Mouse (Mus musculus): ENCODE measurements around the gene Rhod.

DNA sequence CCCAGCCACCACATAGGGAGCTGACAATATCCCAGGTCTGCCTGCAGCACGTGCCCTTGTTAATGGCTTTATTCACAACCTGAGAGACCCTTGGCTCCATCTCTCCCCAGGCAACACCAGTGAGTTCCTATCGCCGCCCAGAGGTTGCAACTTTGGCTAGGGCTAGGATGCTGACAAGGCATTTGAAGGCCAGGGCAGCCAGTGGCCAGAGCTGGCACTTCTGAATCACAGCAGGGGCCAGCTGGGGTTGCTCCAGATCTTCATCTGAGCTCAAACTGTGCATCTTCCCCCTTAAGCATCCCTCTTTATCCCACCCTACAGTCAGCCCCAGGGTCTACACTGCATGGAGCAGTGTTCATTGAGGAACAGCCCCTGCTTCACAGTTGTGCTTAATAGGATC, 35.5 kb upstream of the Rhod start:
- TF ChIP-seq EP300 (IDR thresholded peaks at IDR 0.05; ENCODE audit: low read depth) (no peak), CTCF (IDR thresholded peaks at IDR 0.05; ENCODE audit: low read depth) (no peak)

Measured in heart, postnatal 0 days (tissue).